Mouse (Mus musculus) kidney, postnatal 0 days (tissue): ENCODE data around the gene Dab2. TPM values are rescaled to one million over a fixed set of nuclear protein-coding genes. Genes with fewer than 3 reads are reported as not detected.

Source experiments
- ATAC-seq: fragments of 200-750 bp; cut with Nextera tagmentation; replicated peaks from 2 replicates; pipeline ENCODE4 v1.8.0; 2017; ENCODE audit warnings: low read depth, moderate number of reproducible peaks, moderate TSS enrichment, moderate library complexity; ENCODE audit not compliant: low FRiP score
- DNase-seq: peaks from one replicate; pipeline ENCODE4 v3.0.0-alpha.2; 2016; ENCODE audit warnings: low spot score
- H3K27ac ChIP-seq: fragments of 300-500 bp; sonication (generic); 2 replicates; pipeline ENCODE4 v1.5.1; 2014; ENCODE audit warnings: mild to moderate bottlenecking
- H3K27me3 ChIP-seq: fragments of 300-500 bp; sonication (generic); 2 replicates; pipeline ENCODE4 v1.6.1; 2014; ENCODE audit warnings: low read length, mixed read lengths; ENCODE audit not compliant: insufficient read depth
- H3K36me3 ChIP-seq: fragments of 300-500 bp; sonication (generic); 2 replicates; pipeline ENCODE4 v1.6.1; 2014; ENCODE audit warnings: low read length, mixed read lengths; ENCODE audit not compliant: insufficient read depth
- H3K4me1 ChIP-seq: fragments of 300-500 bp; sonication (generic); replicated peaks from 2 replicates; pipeline ENCODE4 v1.6.1; 2014; ENCODE audit warnings: antibody characterized with exemption, low read length, mixed read lengths; ENCODE audit not compliant: insufficient read depth
- H3K4me2 ChIP-seq: fragments of 300-500 bp; sonication (generic); 2 replicates; pipeline ENCODE4 v1.6.1; 2014; ENCODE audit warnings: mild to moderate bottlenecking, low read length, moderate library complexity, mixed read lengths
- H3K4me3 ChIP-seq: fragments of 300-500 bp; sonication (generic); replicated peaks from 2 replicates; pipeline ENCODE4 v1.5.1; 2014; ENCODE audit warnings: low read depth, low read length
- H3K9ac ChIP-seq: fragments of 300-500 bp; sonication (generic); 2 replicates; pipeline ENCODE4 v1.6.1; 2014; ENCODE audit warnings: low read depth, low read length
- H3K9me3 ChIP-seq: fragments of 300-500 bp; sonication (generic); replicated peaks from 2 replicates; pipeline ENCODE4 v1.6.1; 2016; ENCODE audit warnings: low read length, inconsistent platforms, mixed read lengths
- CTCF ChIP-seq: IDR thresholded peaks from 2 replicates; pipeline ENCODE4 v1.5.1; 2016; ENCODE audit warnings: antibody characterized with exemption, low read depth, mild to moderate bottlenecking, moderate library complexity
- WGBS: fragments of 180-500 bp; shearing (Covaris S2); extraction: QIAGEN DNeasy Blood & Tissue Kit; methylation state at CpG from one replicate; pipeline ENCODE4 v1.1.7; 2014; 5-methylcytosine and 5-hydroxymethylcytosine counted together
- polyA plus RNA-seq: library from polyadenylated mRNA; unstranded; fragments of >200 nt; fragmentation: Nextera tagmentation; extraction: Ambion mirVana; gene quantifications from 2 replicates; pipeline ENCODE4 v1.2.1, GENCODE M21; 2015

Gene Dab2
- 94.5 and 106 TPM in 2 replicates for polyA plus RNA-seq

DNA sequence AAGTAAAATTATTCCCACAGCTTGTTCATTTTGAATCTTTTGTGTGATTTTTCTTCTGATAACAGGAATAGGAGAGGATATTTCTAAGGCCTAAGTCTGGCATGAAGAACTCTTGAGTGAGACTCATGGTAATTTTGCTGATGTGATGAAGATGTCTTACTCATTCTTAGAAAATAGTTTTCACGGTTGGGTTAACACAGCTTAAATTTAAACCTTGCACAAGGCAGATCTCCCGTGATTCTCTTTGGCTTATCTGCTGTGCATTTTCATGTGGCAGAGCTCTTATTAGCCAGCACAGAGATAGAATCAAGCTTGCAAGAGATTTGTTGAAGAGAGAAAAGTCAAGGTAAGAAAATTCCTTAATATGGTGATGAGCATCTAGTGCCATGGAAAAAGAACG, at the start of gene Dab2:
Gene Dab2, plus strand, starts transcription at position 235 of the 400 bp plus-strand sequence.
- WGBS: 75% methylated on average over 3 of the region's 3 CpGs
- Histone ChIP-seq H3K9me3 (no peaks in the 10 kb centered on the region), H3K4me2 (no peak within 1 kb of the TSS), H3K9ac (no peak within 1 kb of the TSS), H3K4me3 (no peak within 1 kb of the TSS), H3K27ac (no peak within 1 kb of the TSS), H3K36me3 (no peaks in the 10 kb centered on the region), H3K4me1 (no peaks in the 10 kb centered on the region), H3K27me3 (no peaks in the 10 kb centered on the region)
- TF ChIP-seq CTCF: no peak
- ATAC-seq: no peak
- DNase-seq: no peak

DNA sequence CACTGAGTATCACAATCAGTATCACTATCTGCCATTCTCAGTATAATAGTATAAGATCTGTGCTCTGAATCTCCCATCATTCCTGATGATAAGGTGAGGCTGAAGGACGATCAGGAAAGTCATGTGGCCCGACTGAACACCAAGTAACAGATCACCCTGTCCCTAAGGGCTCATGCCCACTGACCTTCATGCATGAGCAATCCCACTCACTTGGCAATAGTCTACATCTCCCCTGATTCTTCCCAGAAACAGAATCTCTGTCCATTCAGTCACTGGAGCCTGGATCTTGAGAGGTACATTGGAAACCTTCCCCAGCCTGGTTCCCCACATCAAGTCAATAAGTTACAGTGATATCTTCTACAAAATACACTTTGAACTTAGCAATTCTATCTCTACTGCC, 46.1 kb upstream of the Dab2 start:
- DNase-seq (no peak), ATAC-seq (no peak)
- Histone ChIP-seq H3K4me3 (no peak overlapping the region), H3K4me1 (no peaks in the 10 kb centered on the region), H3K9me3 (no peaks in the 10 kb centered on the region), H3K27me3 (no peaks in the 10 kb centered on the region), H3K36me3 (no peaks in the 10 kb centered on the region), H3K27ac (no peak overlapping the region), H3K4me2 (no peak overlapping the region), H3K9ac (no peak overlapping the region)
- no peak for TF ChIP-seq CTCF
- 68% methylated on average over 2 of the region's 2 CpGs for WGBS

DNA sequence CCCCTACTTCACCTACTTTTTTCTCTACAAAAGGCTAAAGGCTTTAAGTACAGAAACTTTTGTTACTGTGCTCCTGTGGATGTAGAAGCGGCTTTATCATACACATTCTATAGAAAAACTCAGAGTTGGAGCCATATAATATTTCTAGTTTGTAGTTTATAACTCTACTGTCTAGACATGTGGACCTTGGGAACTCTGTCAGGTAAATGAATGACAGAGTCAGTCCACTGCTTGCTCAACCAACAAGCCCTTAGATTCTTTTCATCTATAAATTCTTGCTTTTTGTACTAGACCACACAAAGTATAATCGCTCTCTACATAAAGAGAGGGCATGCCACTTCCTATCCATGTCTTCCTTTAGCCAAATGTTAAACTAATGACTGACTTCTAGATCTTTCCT, 45.2 kb upstream of the Dab2 start:
- DNase-seq: no peak
- ATAC-seq: no peak
- Histone ChIP-seq H3K4me3 (no peak overlapping the region), H3K4me1 (no peaks in the 10 kb centered on the region), H3K4me2 (no peak overlapping the region), H3K9ac (no peak overlapping the region), H3K36me3 (no peaks in the 10 kb centered on the region), H3K27ac (no peak overlapping the region), H3K9me3 (no peaks in the 10 kb centered on the region), H3K27me3 (no peaks in the 10 kb centered on the region)
- TF ChIP-seq CTCF: no peak
- 86% methylated on average over 2 of the region's 2 CpGs for WGBS

GRCm38 (mm10) chr15:6257049-6257448, 42.5 kb upstream of the Dab2 start:
- Histone ChIP-seq H3K9me3 (no peaks in the 10 kb centered on the region), H3K27me3 (no peaks in the 10 kb centered on the region), H3K4me2 (no peak overlapping the region), H3K4me3 (no peak overlapping the region), H3K27ac (no peak overlapping the region), H3K4me1 (0 out of 2 replicates have a peak, but pooled peaks cover 4% of the 10 kb centered on the region), H3K9ac (no peak overlapping the region), H3K36me3 (no peaks in the 10 kb centered on the region)
- TF ChIP-seq CTCF: no peak
- no peak for DNase-seq
- WGBS: 34% methylated on average over 2 of the region's 2 CpGs
- no peak for ATAC-seq

DNA sequence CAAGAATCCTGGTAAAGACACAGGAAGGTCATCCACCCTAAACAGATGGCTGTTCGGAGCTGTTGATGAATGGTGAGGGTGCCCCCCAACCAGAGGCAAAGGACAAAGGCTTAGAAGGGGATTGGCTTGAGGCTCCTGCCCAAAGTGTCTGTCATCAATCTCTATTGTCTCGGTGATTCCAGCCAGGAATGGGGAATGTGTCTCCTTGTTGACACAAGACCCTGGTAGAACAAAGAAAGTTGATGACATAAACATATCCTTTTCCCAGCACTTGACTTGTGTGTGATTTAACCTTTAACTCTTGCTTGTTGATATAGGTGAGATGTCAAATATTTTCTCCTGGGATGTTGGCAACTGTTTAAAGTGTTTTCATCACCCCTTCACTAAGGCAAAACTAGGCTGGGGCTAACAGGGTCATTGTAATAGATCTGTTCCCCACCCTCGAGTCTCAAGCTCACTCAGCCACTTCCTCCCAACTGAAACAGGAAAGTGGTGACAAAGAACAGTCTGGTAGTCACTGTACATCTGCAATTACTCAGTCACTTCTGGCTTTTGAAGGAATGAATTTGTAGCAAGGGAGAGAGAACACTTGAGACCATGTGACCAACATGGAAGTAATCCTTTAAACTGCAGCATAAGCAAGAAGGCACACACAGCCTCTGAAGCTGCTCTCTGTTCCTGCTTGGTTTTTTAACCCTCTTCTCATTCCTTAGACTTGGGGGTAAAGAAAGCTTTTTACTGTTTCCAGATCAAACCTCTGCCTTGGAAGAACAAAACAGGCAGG, 39.4 kb upstream of the Dab2 start:
- DNase-seq (peak; percentile 77), ATAC-seq (peak; percentile 78)
- Histone ChIP-seq H3K9me3 (no peaks in the 10 kb centered on the region), H3K27ac (peak overlapping the region; percentile 83), H3K4me3 (no peak overlapping the region), H3K4me2 (no peak overlapping the region), H3K9ac (no peak overlapping the region), H3K4me1 (0 out of 2 replicates have a peak, but pooled peaks cover 4% of the 10 kb centered on the region), H3K36me3 (no peaks in the 10 kb centered on the region), H3K27me3 (no peaks in the 10 kb centered on the region)
- TF ChIP-seq CTCF: no peak
- 15% methylated on average over 3 of the region's 3 CpGs for WGBS

- no peak overlapping the region for H3K4me3 ChIP-seq
- no peaks in the 10 kb centered on the region for H3K36me3 ChIP-seq
- H3K4me1 ChIP-seq: 0 out of 2 replicates have a peak, but pooled peaks cover 4% of the 10 kb centered on the region
- DNase-seq: no peak
- no peak for TF ChIP-seq CTCF
- H3K27me3 ChIP-seq: no peaks in the 10 kb centered on the region
- H3K9ac ChIP-seq: no peak overlapping the region
- no peaks in the 10 kb centered on the region for H3K9me3 ChIP-seq
- 58% methylated on average over 6 of the region's 6 CpGs for WGBS
- peak; percentile 59 for ATAC-seq
- H3K4me2 ChIP-seq: no peak overlapping the region
- peak overlapping the region; percentile 83 for H3K27ac ChIP-seq
Measured at GRCm38 (mm10) chr15:6260741-6261430, 38.7 kb upstream of the Dab2 start.
